Mouse (Mus musculus): ENCODE results near the gene Tmem108. TPM values are rescaled to one million over a fixed set of nuclear protein-coding genes. Genes with fewer than 3 reads are reported as not detected.

Tmem108 gene
- total RNA-seq, 4 experiments from 2014 or later, result not detected

GRCm38 (mm10) chr9:103636847-103637246 is 124.8 kb downstream of the Tmem108 start:
- no peak for DNase-seq (ENCODE audit: low spot score in 2 of 2)

GRCm38 (mm10) chr9:103628861-103629469 is 132.7 kb downstream of the Tmem108 start:
- no peak for DNase-seq (ENCODE audit: low spot score in 2 of 2)

- DNase-seq (ENCODE audit: low spot score in 2 of 2), result no peak
Measured at GRCm38 (mm10) chr9:103627404-103627900, 134.2 kb downstream of the Tmem108 start.

GRCm38 (mm10) chr9:103626156-103626555 is 135.5 kb downstream of the Tmem108 start:
- DNase-seq (ENCODE audit: low spot score in 2 of 2), result no peak

- no peak for DNase-seq (ENCODE audit: low spot score in 2 of 2)
Measured at GRCm38 (mm10) chr9:103624649-103625048, 137.0 kb downstream of the Tmem108 start.

- no peak for DNase-seq (ENCODE audit: low spot score in 2 of 2)
Measured at GRCm38 (mm10) chr9:103623560-103624316, 137.9 kb downstream of the Tmem108 start.

GRCm38 (mm10) chr9:103622988-103623387 is 138.6 kb downstream of the Tmem108 start:
- DNase-seq (ENCODE audit: low spot score in 2 of 2), result no peak

- no peak for DNase-seq (ENCODE audit: low spot score in 2 of 2)
Measured at GRCm38 (mm10) chr9:103621870-103622269, 139.8 kb downstream of the Tmem108 start.

GRCm38 (mm10) chr9:103620517-103621212 is 141.0 kb downstream of the Tmem108 start:
- no peak for DNase-seq (ENCODE audit: low spot score in 2 of 2)

GRCm38 (mm10) chr9:103614260-103614659 is 147.4 kb downstream of the Tmem108 start:
- DNase-seq (ENCODE audit: low spot score in 2 of 2), result no peak

GRCm38 (mm10) chr9:103608161-103609058 is 153.2 kb downstream of the Tmem108 start:
- DNase-seq (ENCODE audit: low spot score in 2 of 2), result no peak

GRCm38 (mm10) chr9:103606056-103606455 is 155.6 kb downstream of the Tmem108 start:
- no peak for DNase-seq (ENCODE audit: low spot score in 2 of 2)

GRCm38 (mm10) chr9:103603792-103604191 is 157.8 kb downstream of the Tmem108 start:
- DNase-seq (ENCODE audit: low spot score in 2 of 2), result no peak

GRCm38 (mm10) chr9:103601878-103602277 is 159.8 kb downstream of the Tmem108 start:
- DNase-seq (ENCODE audit: low spot score in 2 of 2), result no peak

- DNase-seq (ENCODE audit: low spot score in 2 of 2), result no peak
Measured at GRCm38 (mm10) chr9:103600834-103601233, 160.8 kb downstream of the Tmem108 start.

GRCm38 (mm10) chr9:103599908-103600307 is 161.7 kb downstream of the Tmem108 start:
- DNase-seq (ENCODE audit: low spot score in 2 of 2), result no peak

- no peak for DNase-seq (ENCODE audit: low spot score in 2 of 2)
Measured at GRCm38 (mm10) chr9:103597861-103598260, 163.8 kb downstream of the Tmem108 start.

- no peak for DNase-seq (ENCODE audit: low spot score in 2 of 2)
Measured at GRCm38 (mm10) chr9:103595190-103595837, 166.3 kb downstream of the Tmem108 start.

GRCm38 (mm10) chr9:103594423-103595189 is 167.0 kb downstream of the Tmem108 start:
- no peak for DNase-seq (ENCODE audit: low spot score in 2 of 2)

GRCm38 (mm10) chr9:103593079-103593478 is 168.6 kb downstream of the Tmem108 start:
- DNase-seq (ENCODE audit: low spot score in 2 of 2), result no peak

All from gastrocnemius, adult 8-10 months (tissue).